Mouse (Mus musculus) cerebellum, adult 9-11 months (tissue): ENCODE data around the gene Mettl24.

ENCODE experiments used
- DNase-seq: peaks from one replicate; pipeline ENCODE4 v3.0.0; 2022

The Mettl24 gene

DNA sequence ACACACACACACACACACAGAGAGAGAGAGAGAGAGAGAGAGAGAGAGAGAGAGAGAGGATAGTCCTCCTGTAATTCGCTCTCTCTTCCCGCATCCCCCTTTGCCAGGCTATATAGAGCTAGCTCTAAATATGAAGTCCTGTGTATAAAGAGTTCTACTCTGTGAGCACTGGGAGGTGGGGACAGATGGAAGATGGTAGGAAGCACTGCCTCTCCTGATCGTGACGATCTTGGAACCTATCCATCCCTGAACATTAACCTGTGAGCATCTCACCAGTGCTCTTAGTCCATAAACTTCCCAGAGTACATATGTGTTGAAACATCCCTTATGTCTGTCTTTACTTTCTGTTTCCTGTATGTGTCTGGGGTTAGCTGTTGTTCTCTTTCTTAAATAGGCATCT, 3.9 kb downstream of the Mettl24 start:
- no peak for DNase-seq

DNA sequence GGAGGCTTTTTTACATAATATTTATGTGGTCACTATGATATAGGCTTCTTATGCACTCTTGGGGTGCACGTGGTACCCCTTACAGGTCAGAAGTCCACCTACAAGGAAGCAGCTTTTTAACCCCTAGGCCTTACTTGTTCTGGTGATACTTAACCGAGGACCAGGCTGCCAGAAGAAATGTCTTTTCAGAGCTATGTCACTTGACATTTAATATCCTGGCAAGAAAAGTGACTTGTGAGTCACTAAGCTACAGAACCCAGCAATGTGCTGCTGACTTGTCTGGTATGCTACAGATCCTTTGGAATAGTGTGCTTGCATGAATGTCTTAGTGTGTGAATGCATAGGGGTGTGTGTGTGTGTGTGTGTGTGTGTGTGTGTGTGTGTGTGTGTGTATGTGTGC, 4.3 kb downstream of the Mettl24 start:
- no peak for DNase-seq

DNA sequence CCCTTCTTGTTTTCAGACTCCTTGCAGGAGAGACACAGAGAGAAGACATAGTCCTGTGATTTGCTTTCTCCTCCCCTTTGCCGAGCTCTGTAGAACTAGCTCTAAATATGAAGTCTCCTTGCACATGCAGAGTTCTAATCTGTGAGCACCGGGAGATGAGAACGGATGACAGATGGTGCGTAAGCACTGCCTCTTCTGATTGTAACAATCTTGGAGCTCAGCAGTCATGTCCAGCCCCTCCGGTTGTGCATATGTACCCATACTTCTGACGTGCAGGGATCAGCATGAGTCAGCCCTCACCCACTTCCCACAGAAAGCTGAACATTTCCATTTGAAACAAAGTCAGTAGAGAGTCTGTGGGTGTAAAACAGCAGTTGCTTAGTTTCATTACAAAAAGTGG, 5.2 kb downstream of the Mettl24 start:
- no peak for DNase-seq

DNA sequence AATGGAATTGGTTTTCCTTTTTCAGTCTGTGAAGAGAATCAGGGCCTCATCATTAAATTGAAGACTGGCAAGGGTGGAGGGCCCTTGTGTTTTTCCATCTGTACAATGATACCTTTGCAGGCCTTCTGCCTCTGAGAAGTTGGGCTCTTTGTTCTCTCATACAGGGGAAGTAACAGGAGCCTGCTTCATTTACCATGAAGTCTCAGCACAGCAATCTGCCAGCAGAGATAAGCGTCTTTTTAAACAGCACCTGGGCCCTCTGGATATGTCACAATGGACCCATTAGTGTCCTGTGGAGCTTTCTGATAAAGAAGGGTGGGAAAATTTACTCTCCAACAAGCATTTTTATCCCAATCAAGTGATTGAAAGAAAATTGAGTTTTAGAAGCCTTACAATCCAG, 5.8 kb downstream of the Mettl24 start:
- no peak for DNase-seq

DNA sequence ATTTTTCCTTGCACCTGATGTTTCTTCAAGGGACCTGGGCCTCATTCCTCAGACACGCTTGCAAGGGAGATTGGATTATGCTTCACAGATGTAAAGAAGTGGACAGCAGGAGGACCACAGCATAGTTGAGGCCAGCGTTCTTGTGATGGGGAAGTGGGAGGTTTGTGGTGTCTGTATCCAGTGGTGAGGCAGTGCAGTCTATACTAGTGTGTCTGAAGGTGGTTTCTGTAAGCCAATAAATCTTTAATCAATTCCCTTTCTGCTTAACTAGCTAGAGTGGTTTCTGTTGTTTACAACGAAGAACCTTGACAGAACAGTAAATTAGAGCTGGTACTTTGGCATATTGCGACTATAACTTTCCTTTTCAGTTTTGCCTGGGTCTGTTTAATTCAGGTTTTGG, 15.6 kb downstream of the Mettl24 start:
- no peak for DNase-seq

DNA sequence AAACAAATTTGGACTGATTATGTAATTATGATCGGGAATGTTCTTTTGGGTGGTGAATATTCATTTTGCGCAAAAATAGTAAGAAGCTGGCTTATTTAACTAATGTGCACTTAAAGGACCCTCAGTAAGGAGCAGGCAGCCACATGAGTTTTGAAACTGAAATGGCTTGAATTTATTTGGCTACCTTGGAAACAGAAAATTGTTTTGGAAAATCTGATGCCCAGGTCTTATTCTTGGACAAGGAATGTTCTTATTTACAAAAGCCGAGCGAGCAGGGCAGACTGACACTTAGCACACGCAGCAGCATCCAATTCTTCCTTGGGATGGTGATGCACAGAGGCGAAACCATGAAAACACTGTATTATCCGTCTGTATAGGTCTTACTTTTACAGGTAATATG, 28.0 kb downstream of the Mettl24 start:
- DNase-seq: no peak

DNA sequence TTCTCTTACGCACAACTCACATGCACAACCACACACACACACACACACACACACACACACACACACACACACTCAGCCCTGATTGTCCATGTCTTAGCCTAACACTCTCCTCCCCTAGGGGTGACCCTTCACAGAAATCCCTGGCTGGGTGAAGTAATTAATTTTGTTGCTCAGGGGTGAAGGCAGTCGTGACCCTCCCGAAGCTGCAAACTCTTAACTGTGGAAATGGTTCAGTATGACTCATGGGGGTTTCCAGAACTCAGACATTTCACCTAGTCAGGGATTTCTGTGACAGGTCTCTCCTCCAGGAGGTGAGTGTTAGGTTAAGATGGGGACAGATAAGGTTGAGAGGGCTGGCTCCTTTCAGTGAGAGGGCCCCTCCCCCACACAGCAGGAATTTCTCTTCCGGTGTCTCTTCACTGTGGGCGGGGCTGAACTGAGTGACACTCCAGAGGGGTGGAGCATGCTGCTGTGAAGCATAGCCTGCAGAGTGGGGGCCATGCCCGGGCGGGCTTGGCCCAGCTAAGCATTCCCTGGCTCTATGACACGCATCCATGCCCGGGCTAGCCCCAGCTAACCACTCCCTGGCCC, 30.0 kb downstream of the Mettl24 start:
- DNase-seq: no peak

DNA sequence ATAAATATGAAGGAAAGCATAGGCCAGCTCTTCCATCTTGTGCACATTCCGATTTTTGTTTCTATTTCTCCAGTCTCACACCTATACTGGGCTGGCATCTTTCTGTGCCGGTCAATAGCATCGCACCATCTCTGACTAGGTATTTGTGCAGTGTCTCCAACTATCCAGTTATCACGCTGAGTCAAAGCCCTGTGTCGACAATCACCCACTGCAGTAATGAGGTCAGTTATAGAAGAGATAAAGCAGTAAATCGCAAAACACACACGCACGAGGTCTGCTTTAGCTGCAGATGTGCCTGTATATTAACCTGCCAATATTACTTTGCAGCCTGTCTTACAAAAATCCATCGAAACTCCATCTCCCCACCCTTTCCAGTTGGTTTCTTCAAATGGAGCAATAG, 30.7 kb downstream of the Mettl24 start:
- DNase-seq: no peak

DNA sequence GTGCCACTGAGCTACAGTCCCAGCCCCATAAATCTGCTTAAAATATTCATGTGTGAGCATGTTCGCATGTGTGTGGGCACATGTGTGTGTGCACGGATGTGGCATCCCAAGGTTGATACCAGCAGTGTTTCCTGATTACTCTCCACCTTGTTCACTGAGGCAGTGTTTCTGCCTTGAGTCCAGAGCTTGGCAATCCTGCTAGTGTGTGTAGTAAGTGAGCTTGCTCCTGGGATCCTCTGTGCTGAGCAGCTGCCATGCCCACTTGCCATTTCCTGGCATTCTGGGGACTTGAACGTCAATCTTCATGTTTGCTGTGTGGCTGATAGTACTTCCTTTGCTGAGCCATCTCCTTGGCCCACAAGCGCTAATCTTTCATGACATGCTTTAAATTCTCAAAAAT, 32.1 kb downstream of the Mettl24 start:
- DNase-seq: no peak

DNA sequence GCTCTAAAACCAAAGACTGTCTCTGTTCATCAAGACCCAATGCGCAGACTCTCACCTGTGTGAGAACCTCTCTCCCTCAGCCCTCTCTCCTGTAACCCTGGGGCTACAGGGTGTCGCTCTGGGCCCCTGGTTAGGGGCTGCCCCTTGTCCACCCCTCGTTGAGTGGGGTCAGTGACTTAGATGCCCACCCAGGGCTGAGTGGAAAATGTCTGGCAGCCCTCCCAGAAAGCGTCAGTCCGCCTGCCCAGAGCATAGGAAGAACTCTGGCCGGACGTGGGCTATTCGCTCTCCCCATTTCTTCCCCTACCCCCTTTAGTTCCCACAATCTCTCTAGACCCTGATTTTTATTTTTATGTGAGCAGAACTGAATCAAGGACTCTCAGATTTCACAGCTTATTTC, 33.2 kb downstream of the Mettl24 start:
- DNase-seq: no peak

DNA sequence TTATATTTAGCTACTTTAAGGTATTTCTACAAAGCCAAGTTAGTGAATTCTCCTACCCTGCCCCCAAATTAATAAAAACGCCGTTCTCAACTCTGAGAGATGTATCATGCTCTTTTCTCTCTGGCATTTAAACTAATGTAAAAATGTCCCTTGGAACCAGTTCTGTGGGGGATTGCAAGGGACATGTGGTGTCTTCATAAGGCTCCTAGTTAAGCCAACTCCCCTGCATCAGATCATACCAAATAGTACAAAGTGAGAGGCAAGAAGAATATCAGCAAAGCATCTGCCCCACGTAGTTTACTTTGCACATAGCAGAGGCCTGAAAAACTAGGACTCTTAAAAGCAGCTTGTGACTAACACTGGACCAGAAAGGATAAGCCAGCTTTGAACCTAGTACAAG, 33.6 kb downstream of the Mettl24 start:
- no peak for DNase-seq

DNA sequence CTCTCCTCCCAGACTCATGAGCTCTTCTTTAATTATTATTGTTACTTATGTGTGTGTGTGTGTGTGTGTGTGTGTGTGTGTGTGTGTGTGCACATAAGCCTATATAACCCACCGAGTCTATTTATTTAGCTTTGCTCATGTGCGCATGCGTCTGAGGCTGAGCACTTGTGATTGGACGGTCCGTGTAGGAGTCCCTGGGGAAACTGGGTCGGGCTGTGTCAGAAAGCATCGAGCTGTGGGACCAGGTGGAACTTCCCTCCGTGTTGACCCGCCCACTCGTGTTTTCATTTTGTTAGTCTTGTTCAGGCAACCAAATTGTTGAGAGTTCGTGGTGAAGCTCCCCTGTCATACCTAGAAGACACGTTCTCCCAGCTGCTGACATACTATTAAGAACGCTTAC, 35.3 kb downstream of the Mettl24 start:
- DNase-seq: no peak

DNA sequence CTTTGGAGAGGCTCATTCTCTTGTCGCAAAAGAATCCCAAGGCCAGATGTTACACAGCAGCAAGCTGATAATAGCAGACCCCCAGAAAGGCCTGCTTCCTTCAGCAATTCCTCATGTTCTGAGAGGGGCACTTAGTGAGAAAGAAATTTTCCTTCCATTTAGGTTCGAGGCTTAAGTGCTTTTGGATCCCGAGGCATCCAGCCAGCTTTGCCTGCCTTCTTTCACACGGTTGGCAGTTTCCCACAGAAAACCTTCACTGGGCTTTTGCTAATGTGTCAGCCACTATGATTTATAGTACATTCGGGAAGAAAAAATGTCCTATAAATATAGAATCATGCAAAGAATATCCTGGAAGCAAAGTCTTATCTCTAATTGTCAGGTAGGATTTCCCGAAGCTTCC, 36.0 kb downstream of the Mettl24 start:
- DNase-seq: no peak

DNA sequence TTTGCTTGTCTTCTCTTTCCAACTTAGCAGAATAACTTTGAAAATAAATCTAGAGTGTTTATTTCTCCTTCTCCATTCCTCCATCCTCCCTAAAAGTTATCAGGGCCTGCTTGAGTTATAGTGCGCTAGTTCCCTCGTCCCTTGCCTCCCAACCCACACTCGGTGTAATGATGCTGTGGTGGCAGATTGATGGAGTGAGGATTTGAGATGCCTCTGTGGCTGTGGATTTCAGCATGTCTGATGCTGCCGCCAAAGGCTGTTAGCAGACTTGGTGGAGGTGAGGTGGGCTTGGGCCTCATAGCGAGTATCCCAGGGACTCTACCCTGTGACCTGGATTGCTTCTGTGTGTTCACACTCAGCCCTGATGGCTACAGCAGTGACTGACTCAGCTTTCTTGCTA, 37.8 kb downstream of the Mettl24 start:
- DNase-seq: no peak

DNA sequence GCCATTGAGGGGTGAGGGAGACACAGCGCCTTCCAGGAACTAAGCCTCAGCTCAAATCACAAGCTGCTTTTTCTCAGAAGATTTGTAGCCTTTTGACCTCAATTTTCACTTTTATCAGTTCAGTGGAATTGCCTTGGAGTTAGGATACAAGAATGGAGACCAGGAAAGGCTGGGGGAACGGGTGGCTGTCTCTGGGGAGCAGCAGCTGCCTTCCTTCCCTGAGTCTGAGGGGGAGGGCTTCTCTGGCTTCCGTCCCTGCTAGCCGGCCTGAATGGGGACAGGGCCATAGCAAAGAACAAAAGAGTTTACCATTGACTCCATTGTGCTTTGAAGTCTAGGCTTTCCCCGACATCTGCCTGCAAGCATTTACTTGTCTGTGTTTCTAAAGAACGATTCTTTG, 41.3 kb downstream of the Mettl24 start:
- no peak for DNase-seq

DNA sequence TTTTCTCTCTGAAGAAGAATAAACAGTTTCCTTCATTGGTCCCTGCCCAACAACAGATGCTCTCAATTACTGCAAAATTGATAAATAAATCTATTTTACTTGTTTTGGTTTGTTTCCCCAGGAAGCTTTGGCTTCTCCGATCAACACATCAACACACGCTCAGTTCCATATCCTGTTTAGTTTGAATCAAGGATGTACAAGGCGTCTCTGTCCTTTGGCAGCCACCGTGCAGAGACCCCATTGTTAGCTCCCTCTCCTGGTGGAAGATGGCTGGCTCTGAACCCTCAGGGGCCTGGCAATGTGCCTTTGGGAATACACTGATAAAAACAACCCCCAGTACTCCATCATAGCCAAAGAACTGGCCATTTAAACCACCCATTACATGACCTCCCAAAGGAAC, 42.0 kb downstream of the Mettl24 start:
- DNase-seq: no peak

DNA sequence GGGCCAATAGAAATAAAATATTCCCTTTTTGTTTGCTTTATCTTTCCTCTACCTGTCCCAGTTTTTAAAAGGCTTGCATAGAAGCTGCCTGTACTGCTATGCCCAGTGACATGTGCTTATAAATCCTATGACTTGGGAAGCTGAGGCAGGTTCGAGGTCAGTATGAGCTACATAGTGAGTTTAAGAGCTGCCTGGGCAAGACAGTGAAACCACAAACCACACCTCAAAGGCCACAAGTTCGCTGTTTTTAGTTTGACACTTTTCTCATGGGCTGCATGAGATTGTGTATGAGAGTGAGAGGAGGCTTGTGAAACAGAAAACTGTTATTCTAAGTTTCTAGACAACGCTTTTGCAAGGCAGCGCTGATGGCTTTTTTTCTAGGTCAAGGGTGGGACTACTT, 42.4 kb downstream of the Mettl24 start:
- DNase-seq: no peak

DNA sequence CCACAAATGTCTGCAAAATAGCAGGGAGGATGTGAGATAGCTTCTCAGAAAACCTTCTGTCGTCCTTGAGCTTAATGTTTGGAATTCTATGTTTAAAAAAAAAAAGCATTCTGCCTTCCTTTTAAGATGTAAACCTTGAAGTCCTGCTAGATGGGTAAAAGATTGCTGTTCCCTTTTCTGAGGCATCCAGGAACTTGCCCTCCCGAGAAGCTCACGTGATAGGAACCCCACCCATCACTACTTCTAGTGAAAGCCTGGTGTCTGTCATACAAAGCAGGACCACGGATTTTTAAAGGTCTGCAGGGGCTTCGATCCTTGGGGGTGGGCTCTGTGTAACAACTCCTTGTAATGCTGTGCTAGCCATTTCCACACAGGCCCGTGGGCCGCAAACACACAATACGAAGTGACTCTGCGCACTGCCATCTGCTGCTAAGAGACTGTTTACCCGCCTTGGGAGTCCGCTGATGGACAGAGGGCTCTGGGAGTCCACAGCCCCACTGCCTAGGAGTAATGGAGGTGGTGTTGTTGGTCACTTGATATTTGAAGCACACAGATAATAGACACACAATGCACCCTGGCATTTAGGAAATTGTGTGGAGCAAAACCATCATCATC, 43.3 kb downstream of the Mettl24 start:
- no peak for DNase-seq

DNA sequence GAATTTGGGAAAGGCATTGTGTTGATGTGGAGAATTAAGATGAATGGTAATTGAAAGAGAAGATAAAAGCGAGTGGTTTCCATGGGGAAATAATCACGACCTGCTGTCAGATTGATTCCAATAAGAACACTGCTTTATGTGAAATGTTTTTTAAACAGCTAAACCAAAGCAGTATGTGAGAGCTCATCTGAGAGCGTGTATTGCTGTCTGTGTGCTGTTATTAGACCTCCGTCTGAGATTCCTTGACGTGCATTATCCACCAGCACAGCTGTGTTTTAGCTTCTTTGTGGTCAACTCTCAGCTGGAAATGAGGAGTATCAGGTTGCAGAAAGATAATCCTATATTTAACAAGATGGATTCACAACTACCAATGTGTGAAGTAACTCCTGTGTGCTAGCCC, 43.9 kb downstream of the Mettl24 start:
- DNase-seq: no peak

DNA sequence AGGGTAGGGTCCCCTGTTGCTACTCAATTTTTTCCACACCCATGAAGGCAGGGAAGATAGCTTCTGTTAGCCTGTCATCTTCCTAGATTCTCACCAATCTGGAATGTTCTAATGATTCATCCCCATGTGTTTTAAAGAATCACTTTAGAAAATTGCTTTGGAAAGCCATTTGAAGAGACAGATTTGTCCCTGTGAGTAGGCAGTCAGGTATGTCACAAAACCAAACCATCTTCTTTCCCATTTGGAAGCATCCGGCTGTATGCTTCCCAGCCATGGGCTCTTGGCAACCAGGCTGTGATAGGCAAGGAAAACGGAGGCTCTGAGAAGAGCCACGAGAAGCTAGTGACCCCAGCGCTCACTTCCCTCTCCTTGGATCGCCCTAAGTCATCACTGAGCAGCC, 47.1 kb downstream of the Mettl24 start:
- DNase-seq: no peak

DNA sequence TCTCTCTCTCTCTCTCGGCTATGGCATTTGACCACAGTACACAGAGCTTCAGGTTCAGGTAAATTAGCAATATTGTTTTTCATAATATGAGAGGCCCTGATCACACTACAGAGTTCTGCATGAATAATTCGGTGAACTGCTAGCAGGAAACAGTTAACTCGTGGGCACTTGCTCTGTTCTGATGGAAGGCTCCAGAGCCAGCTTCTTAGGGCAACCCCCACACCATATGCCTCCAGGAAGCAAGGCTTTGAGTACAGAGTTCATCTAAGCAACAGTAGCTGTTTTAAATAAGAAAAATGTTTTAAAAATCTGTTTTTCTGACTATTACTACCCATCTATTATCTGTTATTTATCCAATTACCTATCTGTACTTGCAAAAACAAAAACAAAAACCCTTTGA, 50.2 kb downstream of the Mettl24 start:
- no peak for DNase-seq

DNA sequence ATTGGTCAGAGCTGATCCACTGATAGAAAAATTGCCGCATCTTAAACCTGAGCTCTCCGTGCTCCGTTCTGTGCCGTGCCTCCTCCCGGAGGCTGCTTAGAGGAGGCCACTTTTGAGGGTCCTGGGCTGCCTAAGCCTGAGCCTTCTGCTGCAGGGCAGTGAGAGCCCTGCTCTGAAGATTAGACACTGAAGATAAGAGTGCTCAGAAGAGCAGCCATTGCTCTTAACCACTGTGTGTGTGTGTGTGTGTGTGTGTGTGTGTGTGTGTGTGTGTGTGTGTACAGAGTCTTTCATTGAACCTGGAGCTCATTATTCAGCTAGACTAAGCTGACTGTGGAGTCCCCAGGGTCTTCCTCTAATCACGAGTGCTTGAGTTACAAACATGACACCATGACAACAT, 53.1 kb downstream of the Mettl24 start:
- DNase-seq: no peak

DNA sequence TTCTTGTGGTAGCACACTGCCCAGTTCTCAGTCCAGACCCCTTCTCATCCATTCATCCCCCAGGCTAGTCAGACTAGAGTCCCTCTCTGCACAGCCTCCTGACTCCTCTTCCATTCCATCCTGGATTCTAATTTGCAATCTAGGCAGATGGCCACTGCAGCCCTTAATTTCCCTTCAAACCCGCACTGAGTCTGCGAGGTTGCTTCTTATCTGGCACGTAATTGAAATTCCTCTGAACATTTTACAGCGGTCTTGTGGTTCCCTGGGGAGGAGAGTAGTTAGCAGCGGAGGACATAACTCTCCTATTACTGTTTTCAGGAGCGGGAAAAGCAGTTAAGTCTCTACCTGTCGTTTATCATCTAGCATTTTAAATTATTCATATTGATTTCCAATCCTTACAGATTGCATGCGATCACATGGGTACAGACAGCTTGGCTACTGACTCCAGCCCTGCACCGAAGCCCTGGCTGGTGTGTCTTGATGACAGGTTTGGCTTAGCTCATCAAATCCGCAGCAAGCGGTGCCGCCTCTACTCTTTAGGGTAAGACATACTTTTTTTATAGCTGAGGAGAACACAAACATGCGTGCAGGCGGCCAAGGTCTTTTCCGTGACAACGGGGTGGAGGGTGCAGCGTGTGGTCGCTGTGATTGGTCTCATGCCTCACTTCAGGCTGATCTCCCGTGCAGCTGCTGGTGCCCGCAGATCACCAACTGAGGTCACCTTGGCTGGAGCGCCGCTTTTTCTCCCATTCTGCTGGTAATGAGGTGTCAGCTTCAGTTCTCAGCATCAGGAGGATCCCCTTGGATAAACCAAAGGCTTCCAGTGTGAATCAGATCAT, 54.4 kb downstream of the Mettl24 start:
- DNase-seq: no peak

DNA sequence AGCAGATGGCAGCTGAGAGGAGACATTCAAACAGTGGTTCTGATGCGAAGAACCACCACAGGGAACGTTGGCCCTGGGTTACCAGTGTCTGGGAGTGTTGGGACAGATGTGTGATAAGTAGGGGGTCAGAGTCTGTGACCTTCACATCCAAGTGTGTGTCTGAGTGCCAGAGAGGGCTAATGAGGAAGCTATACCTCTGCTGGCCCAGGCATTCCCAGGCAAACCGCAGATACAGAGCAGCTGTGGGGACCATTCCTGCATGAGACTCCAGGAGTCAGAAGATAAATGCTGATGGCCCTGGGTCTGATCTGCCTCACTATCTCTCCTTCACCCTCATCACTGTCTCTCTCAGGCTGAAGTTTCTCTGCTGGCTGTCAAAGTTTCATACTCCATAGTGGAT, 57.6 kb downstream of the Mettl24 start:
- DNase-seq: no peak
